Mouse (Mus musculus): ENCODE measurements around the gene Apol9b. TPM values are rescaled to one million over a fixed set of nuclear protein-coding genes. Genes with fewer than 3 reads are reported as not detected.

Gene Apol9b
- total and polyA plus RNA-seq, 3 experiments, result not detected

DNA sequence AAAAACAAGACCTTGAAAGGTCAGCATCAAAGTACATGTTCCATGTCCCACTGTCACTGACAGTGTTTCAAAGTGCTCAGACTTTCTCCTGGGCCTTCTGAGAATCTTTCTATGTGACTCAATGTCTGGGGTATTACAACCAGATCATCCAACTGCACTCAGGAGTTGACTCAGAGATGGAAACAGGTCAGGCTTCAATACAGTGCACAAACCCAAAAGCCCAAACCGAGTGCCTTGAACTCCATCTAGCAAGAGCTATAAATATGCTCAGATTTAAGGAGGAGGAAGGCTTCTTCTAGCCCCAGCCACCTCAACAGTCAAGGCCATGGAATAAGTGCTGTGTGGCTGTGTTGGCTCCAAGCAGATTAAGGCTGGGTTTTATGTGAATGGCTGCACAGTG is 57.0 kb downstream of the Apol9b start:
- Histone ChIP-seq H3K9ac (ENCODE audit: control insufficient read depth, low read depth, low read length, poor library complexity, severe bottlenecking) (no peak overlapping the region), H3K36me3 (ENCODE audit: control insufficient read depth in 1 of 2, insufficient read depth in 2 of 2, low read length in 2 of 2) (peaks cover 0 to 7% of the 10 kb centered on the region in 2 experiments; a peak in 2 of 4 replicates), H3K79me2 (ENCODE audit: control insufficient read depth, insufficient read depth, low read length, poor library complexity) (no peaks in the 10 kb centered on the region), H3K4me3 (ENCODE audit: control insufficient read depth in 1 of 2, insufficient read depth in 1 of 2, low read depth in 2 of 2, low read length in 2 of 2) (no peak overlapping the region), H3K27me3 (ENCODE audit: control insufficient read depth in 1 of 2, insufficient read depth in 2 of 2, low read length in 2 of 2) (no peaks in the 10 kb centered on the region), H3K27ac (ENCODE audit: control insufficient read depth, low read depth, low read length) (no peak overlapping the region), H3K4me1 (ENCODE audit: control insufficient read depth in 1 of 2, insufficient read depth in 2 of 2, low read length in 2 of 2) (no peaks in the 10 kb centered on the region), H3K9me3 (replicated peaks; ENCODE audit: insufficient read depth, low read length) (no peaks in the 10 kb centered on the region)
- DNase-seq (ENCODE audit: low read depth, low spot score), result no peak
- no peak for TF ChIP-seq USF2 (IDR thresholded peaks at IDR 0.05; ENCODE audit: borderline replicate concordance in 1 of 2, insufficient read depth in 1 of 2, low read depth in 1 of 2, low read length in 2 of 2)
- TF ChIP-seq RAD21 (IDR thresholded peaks at IDR 0.05; ENCODE audit: low read depth, low read length), result no peak
- TF ChIP-seq TAL1 (IDR thresholded peaks at IDR 0.05; ENCODE audit: low read length), result no peak
- TF ChIP-seq ELF1 (IDR thresholded peaks at IDR 0.05; ENCODE audit: low read depth, low read length), result no peak
- no peak for TF ChIP-seq ZMIZ1 (IDR thresholded peaks at IDR 0.05; ENCODE audit: low read depth, low read length)
- TF ChIP-seq SMC3 (IDR thresholded peaks at IDR 0.05; ENCODE audit: low read depth, low read length), result no peak
- no peak for TF ChIP-seq GABPA (IDR thresholded peaks at IDR 0.05; ENCODE audit: low read depth, low read length)
- TF ChIP-seq POLR2A (IDR thresholded peaks at IDR 0.05; ENCODE audit: control insufficient read depth in 1 of 2, insufficient read depth in 1 of 2, low read depth in 1 of 2, low read length in 2 of 2, poor library complexity in 1 of 2), result no peak
- no peak for TF ChIP-seq EP300 (IDR thresholded peaks at IDR 0.05; ENCODE audit: low read depth in 1 of 2, low read length in 2 of 2)
- no peak for TF ChIP-seq TCF12 (IDR thresholded peaks at IDR 0.05; ENCODE audit: low read depth, low read length)
- no peak for TF ChIP-seq POLR2AphosphoS2 (IDR thresholded peaks at IDR 0.05; ENCODE audit: low read length)
- no peak for TF ChIP-seq GATA1 (IDR thresholded peaks at IDR 0.05; ENCODE audit: low read depth, low read length)
- TF ChIP-seq ZNF384 (IDR thresholded peaks at IDR 0.05; ENCODE audit: low read depth, low read length), result no peak
- no peak for TF ChIP-seq POLR2AphosphoS5 (IDR thresholded peaks at IDR 0.05; ENCODE audit: borderline replicate concordance, low read depth, low read length)
- no peak for TF ChIP-seq MYB (IDR thresholded peaks at IDR 0.05; ENCODE audit: low read depth, low read length)
- TF ChIP-seq MEF2A (IDR thresholded peaks at IDR 0.05; ENCODE audit: extremely low read depth, insufficient replicate concordance, low read depth, low read length, poor library complexity, severe bottlenecking), result no peak
- no peak for TF ChIP-seq CHD2 (IDR thresholded peaks at IDR 0.05; ENCODE audit: low read length)
- TF ChIP-seq ZKSCAN1 (IDR thresholded peaks at IDR 0.05; ENCODE audit: low read depth, low read length), result no peak

Other genes with a start within 250 kb of the Apol9b start
- 0.12 TPM in 1 of 2 replicates, not detected in the other for gene Apol11a, start 220.8 kb upstream of the Apol9b start, total RNA-seq (2012; rRNA removed)
- not detected for gene Apol11a, start 220.8 kb upstream of the Apol9b start, polyA plus RNA-seq (2012; ENCODE audit: insufficient read depth in 1 of 2, insufficient read length in 2 of 2, low read depth in 1 of 2, low replicate concordance in 2 of 2, missing spikeins in 1 of 2)
- not detected in 2 replicates for gene Apol7c, start 195.7 kb upstream of the Apol9b start, total RNA-seq (2012; rRNA removed)
- not detected for gene Apol7c, start 195.7 kb upstream of the Apol9b start, polyA plus RNA-seq (2012; ENCODE audit: insufficient read depth in 1 of 2, insufficient read length in 2 of 2, low read depth in 1 of 2, low replicate concordance in 2 of 2, missing spikeins in 1 of 2)
- gene 1700025B11Rik, start 167.1 kb upstream of the Apol9b start, total RNA-seq (2012; rRNA removed), result not detected in 2 replicates
- gene 1700025B11Rik, start 167.1 kb upstream of the Apol9b start, polyA plus RNA-seq (2012; ENCODE audit: insufficient read depth in 1 of 2, insufficient read length in 2 of 2, low read depth in 1 of 2, low replicate concordance in 2 of 2, missing spikeins in 1 of 2), result not detected
- gene Apol10b, start 132.9 kb upstream of the Apol9b start, total RNA-seq (2012; rRNA removed), result 0.07 and 0.08 TPM in 2 replicates
- under 1 TPM in 1 of 2 experiments, not detected in 1; 0.19 TPM for gene Apol10b, start 132.9 kb upstream of the Apol9b start, polyA plus RNA-seq (2012; ENCODE audit: insufficient read depth in 1 of 2, insufficient read length in 2 of 2, low read depth in 1 of 2, low replicate concordance in 2 of 2, missing spikeins in 1 of 2)
- gene Gm36245, start 129.8 kb upstream of the Apol9b start, total RNA-seq (2012; rRNA removed), result not detected in 2 replicates
- not detected for gene Gm36245, start 129.8 kb upstream of the Apol9b start, polyA plus RNA-seq (2012; ENCODE audit: insufficient read depth in 1 of 2, insufficient read length in 2 of 2, low read depth in 1 of 2, low replicate concordance in 2 of 2, missing spikeins in 1 of 2)
- 0.52 and 1.3 TPM in 2 replicates for gene Apol11b, start 85.8 kb upstream of the Apol9b start, total RNA-seq (2012; rRNA removed)
- under 1 TPM in 1 of 2 experiments, not detected in 1; 0.39 TPM for gene Apol11b, start 85.8 kb upstream of the Apol9b start, polyA plus RNA-seq (2012; ENCODE audit: insufficient read depth in 1 of 2, insufficient read length in 2 of 2, low read depth in 1 of 2, low replicate concordance in 2 of 2, missing spikeins in 1 of 2)
- gene Apol7e, start 30.2 kb upstream of the Apol9b start, total RNA-seq (2012; rRNA removed), result not detected in 2 replicates
- not detected for gene Apol7e, start 30.2 kb upstream of the Apol9b start, polyA plus RNA-seq (2012; ENCODE audit: insufficient read depth in 1 of 2, insufficient read length in 2 of 2, low read depth in 1 of 2, low replicate concordance in 2 of 2, missing spikeins in 1 of 2)
- gene Apol8, start 28.0 kb downstream of the Apol9b start, total RNA-seq (2012; rRNA removed), result 0.39 and 1.4 TPM in 2 replicates
- gene Apol8, start 28.0 kb downstream of the Apol9b start, polyA plus RNA-seq (2012; ENCODE audit: insufficient read depth in 1 of 2, insufficient read length in 2 of 2, low read depth in 1 of 2, low replicate concordance in 2 of 2, missing spikeins in 1 of 2), result under 1 TPM in 1 of 2 experiments, not detected in 1; 0.74 TPM
- gene Myh9, start 113.1 kb downstream of the Apol9b start, total RNA-seq (2012; rRNA removed), result 59.3 and 65.1 TPM in 2 replicates
- gene Myh9, start 113.1 kb downstream of the Apol9b start, polyA plus RNA-seq (2012; ENCODE audit: insufficient read depth in 1 of 2, insufficient read length in 2 of 2, low read depth in 1 of 2, low replicate concordance in 2 of 2, missing spikeins in 1 of 2), result 100 to 1,000 TPM; 158 to 176 TPM
- gene Txn2, start 200.0 kb downstream of the Apol9b start, total RNA-seq (2012; rRNA removed), result 188 and 207 TPM in 2 replicates
- gene Txn2, start 200.0 kb downstream of the Apol9b start, polyA plus RNA-seq (2012; ENCODE audit: insufficient read depth in 1 of 2, insufficient read length in 2 of 2, low read depth in 1 of 2, low replicate concordance in 2 of 2, missing spikeins in 1 of 2), result 100 to 1,000 TPM; 114 to 416 TPM
- 6.3 and 9.9 TPM in 2 replicates for gene Foxred2, start 227.7 kb downstream of the Apol9b start, total RNA-seq (2012; rRNA removed)
- 10 to 100 TPM in 1 of 2 experiments, not detected in 1; 12.2 TPM for gene Foxred2, start 227.7 kb downstream of the Apol9b start, polyA plus RNA-seq (2012; ENCODE audit: insufficient read depth in 1 of 2, insufficient read length in 2 of 2, low read depth in 1 of 2, low replicate concordance in 2 of 2, missing spikeins in 1 of 2)
- gene Eif3d, start 241.8 kb downstream of the Apol9b start, total RNA-seq (2012; rRNA removed), result 507 and 521 TPM in 2 replicates
- gene Eif3d, start 241.8 kb downstream of the Apol9b start, polyA plus RNA-seq (2012; ENCODE audit: insufficient read depth in 1 of 2, insufficient read length in 2 of 2, low read depth in 1 of 2, low replicate concordance in 2 of 2, missing spikeins in 1 of 2), result 100 to 1,000 TPM; 619 to 738 TPM

All from MEL (cell line).